Mouse (Mus musculus) thymus, adult 2 months (tissue): ENCODE data around the gene Smad3. TPM values are rescaled to one million over a fixed set of nuclear protein-coding genes. Genes with fewer than 3 reads are reported as not detected.

Experiments used
- DNase-seq: peaks from one replicate; pipeline ENCODE4 v3.0.0; 2021
- H3K27ac ChIP-seq: fragments of 200-500 bp; 2 replicates; pipeline ENCODE4 v1.5.1; 2012; ENCODE audit warnings: low read length, control low read depth; ENCODE audit not compliant: control insufficient read depth, insufficient read depth
- H3K27me3 ChIP-seq: fragments of 200-500 bp; 2 replicates; pipeline ENCODE4 v1.6.1; 2012; ENCODE audit warnings: mild to moderate bottlenecking, low read length, moderate library complexity, mixed read lengths; ENCODE audit not compliant: control insufficient read depth, insufficient read depth
- H3K36me3 ChIP-seq: fragments of 200-500 bp; 2 replicates; pipeline ENCODE4 v1.6.1; 2012; ENCODE audit warnings: mild to moderate bottlenecking, low read length, moderate library complexity; ENCODE audit not compliant: control insufficient read depth, insufficient read depth
- H3K4me1 ChIP-seq: fragments of 200-500 bp; replicated peaks from 2 replicates; pipeline ENCODE4 v1.6.1; 2012; ENCODE audit warnings: low read length; ENCODE audit not compliant: control insufficient read depth, insufficient read depth
- H3K4me3 ChIP-seq: fragments of 200-500 bp; 2 replicates; pipeline ENCODE4 v1.5.1; 2012; ENCODE audit warnings: mild to moderate bottlenecking, low read length, control low read depth, moderate library complexity; ENCODE audit not compliant: control insufficient read depth, insufficient read depth
- CTCF ChIP-seq: fragments of 200-500 bp; IDR thresholded peaks from 2 replicates; pipeline ENCODE4 v1.5.1; 2012; ENCODE audit warnings: mild to moderate bottlenecking, control low read depth, low read length, moderate library complexity, borderline replicate concordance; ENCODE audit not compliant: control insufficient read depth, poor library complexity, insufficient read depth; ENCODE audit errors: extremely low read depth
- POLR2A ChIP-seq: fragments of 200-500 bp; IDR thresholded peaks from 2 replicates; pipeline ENCODE4 v1.6.1; 2012; ENCODE audit warnings: mild to moderate bottlenecking, low read length, control low read depth, moderate library complexity; ENCODE audit not compliant: control insufficient read depth, poor library complexity, insufficient read depth; ENCODE audit errors: extremely low read depth
- WGBS: fragments of 180-500 bp; shearing (Covaris S2); methylation state at CpG from one replicate; pipeline ENCODE4 v1.1.7; 2018; 5-methylcytosine and 5-hydroxymethylcytosine counted together
- polyA plus RNA-seq: library from polyadenylated mRNA; depleted of rRNA; stranded (reverse); fragments of >200 nt; gene quantifications from 2 replicates; pipeline ENCODE4 v1.2.3, GENCODE M21; 2012

Gene Smad3
- polyA plus RNA-seq, 1 experiment = 63.4 TPM

DNA sequence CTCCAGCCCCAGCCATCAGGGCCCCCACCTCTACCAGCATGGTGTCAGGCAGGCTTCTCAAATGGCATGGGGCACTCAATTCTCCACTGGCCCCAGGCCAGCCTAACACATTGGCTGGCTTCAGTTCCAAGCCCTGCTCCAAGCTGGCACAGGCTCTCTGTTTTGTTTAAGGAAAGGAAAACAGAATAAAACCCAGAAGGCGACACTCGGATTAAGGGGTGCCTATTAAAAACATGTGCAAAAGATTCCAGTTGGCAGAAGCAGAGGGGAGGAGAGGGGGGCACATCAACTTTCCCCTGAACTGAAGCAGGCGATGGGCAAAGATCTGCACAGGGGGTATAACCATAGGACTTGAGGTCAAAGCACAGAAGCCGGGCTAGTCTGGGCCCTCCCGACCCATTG is 98.8 kb downstream of the Smad3 start:
- DNase-seq = no peak
- Histone ChIP-seq H3K4me3 (no peak overlapping the region), H3K27ac (no peak overlapping the region), H3K36me3 (peaks cover 3% of the 10 kb centered on the region; the same call in 1 of the 2 replicates), H3K4me1 (no peaks in the 10 kb centered on the region), H3K27me3 (no peaks in the 10 kb centered on the region)
- WGBS = 95% methylated on average over 5 of the region's 5 CpGs
- no peak for TF ChIP-seq POLR2A
- TF ChIP-seq CTCF = no peak

- Histone ChIP-seq H3K36me3 (peaks cover 3% of the 10 kb centered on the region; the same call in 1 of the 2 replicates), H3K4me3 (no peak overlapping the region), H3K27me3 (no peaks in the 10 kb centered on the region), H3K27ac (no peak overlapping the region), H3K4me1 (no peaks in the 10 kb centered on the region)
- TF ChIP-seq POLR2A = no peak
- no peak for TF ChIP-seq CTCF
- WGBS = 96% methylated on average over 9 of the region's 9 CpGs
- no peak for DNase-seq
Observed at GRCm38 (mm10) chr9:63658436-63658835, 99.4 kb downstream of the Smad3 start.

DNA sequence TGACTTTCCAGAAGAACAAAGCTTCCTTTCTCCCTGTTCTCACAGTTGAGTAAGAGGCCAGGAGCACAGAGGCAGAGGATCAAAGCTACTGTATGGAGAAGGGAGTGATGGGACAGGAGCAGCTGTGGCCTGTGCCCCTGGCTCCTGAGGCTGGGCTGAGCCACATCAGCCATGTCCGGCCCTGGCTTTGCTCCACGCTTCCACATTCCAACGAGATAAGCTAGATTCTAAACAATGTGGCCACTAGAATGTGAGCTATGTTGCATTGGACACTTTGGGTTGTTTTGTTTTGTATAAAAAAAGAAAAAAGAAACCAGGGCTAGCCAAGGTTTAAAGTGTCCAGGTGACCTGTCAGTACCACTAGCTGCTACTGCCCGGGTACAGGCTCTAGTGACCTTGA is 100.6 kb downstream of the Smad3 start:
- Histone ChIP-seq H3K4me3 (no peak overlapping the region), H3K27ac (no peak overlapping the region), H3K4me1 (no peaks in the 10 kb centered on the region), H3K27me3 (no peaks in the 10 kb centered on the region), H3K36me3 (peaks cover 9% of the 10 kb centered on the region; the same call in 1 of the 2 replicates)
- DNase-seq = no peak
- 96% methylated on average over 4 of the region's 4 CpGs for WGBS
- TF ChIP-seq CTCF = no peak
- TF ChIP-seq POLR2A = no peak

- Histone ChIP-seq H3K36me3 (peaks cover 15% of the 10 kb centered on the region), H3K4me1 (no peaks in the 10 kb centered on the region), H3K4me3 (no peak overlapping the region), H3K27me3 (no peaks in the 10 kb centered on the region), H3K27ac (no peak overlapping the region)
- 94% methylated on average over 1 of the region's 1 CpGs for WGBS
- TF ChIP-seq POLR2A = no peak
- TF ChIP-seq CTCF = no peak
- DNase-seq = no peak
Observed at GRCm38 (mm10) chr9:63655092-63655491, 102.7 kb downstream of the Smad3 start.

DNA sequence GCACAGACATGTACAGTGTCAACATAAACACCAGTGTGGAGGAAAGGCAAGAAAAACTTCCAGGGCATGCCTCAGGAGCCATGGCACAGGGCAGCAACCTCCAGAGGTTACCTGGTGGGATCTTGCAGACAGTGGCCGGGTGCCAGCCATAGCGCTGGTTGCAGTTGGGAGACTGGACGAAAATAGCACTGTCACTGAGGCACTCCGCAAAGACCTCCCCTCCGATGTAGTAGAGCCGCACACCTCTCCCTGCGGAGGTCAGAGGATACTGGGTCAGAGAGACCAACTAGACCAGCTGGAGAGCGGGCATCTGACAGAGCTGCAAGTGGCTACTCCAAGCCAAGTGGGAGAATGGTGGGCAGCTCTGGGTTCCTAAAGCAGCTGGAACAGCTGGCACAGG is 103.2 kb downstream of the Smad3 start:
- Histone ChIP-seq H3K27ac (no peak overlapping the region), H3K27me3 (no peaks in the 10 kb centered on the region), H3K36me3 (peaks cover 20% of the 10 kb centered on the region), H3K4me3 (no peak overlapping the region), H3K4me1 (no peaks in the 10 kb centered on the region)
- WGBS = 98% methylated on average over 8 of the region's 8 CpGs
- DNase-seq = no peak
- TF ChIP-seq CTCF (no peak), POLR2A (no peak)

DNA sequence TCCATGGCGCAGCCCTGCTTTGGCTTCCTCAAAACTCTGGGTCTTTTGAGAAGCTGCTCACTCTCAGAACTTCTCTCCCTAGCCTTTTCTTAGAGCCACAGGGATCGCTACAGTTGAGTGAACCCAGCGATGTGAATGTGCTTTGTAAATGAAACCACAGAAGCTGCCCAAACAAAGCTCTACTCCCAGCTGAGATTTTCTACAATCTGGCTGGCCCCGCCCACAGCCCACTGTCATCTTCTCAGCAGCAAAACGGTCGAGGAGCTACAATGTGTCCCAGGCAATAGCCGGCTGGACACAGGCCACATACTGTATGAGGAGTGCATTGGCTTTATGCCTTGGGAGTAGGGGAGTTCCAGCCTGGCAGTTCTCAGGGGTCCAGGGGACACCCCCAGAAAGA is 104.1 kb downstream of the Smad3 start:
- H3K4me1 ChIP-seq = no peaks in the 10 kb centered on the region
- H3K4me3 ChIP-seq = no peak overlapping the region
- 79% methylated on average over 7 of the region's 7 CpGs for WGBS
- H3K36me3 ChIP-seq = peaks cover 29% of the 10 kb centered on the region
- no peak for DNase-seq
- TF ChIP-seq POLR2A = no peak
- TF ChIP-seq CTCF = no peak
- no peak overlapping the region for H3K27ac ChIP-seq
- H3K27me3 ChIP-seq = no peaks in the 10 kb centered on the region

DNA sequence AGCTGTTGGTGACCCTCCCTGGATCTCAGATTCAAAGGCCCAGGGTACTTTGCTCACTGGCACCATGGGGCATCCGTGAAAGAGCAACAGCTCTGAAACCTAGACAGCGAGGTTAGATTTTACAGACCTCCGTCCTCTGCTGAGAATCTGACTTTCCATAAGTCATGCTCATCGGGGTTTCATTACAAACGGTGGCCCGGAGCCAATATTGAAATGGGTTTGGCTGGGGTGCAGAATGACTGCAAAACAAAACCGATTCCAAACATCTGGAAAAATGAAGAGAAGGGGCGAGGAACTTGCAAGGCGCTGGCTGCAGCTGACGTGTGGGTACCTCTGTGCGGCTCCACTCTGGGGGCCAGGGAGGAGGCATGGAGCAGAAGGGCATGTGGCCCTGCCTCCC is 106.2 kb downstream of the Smad3 start:
- Histone ChIP-seq H3K4me3 (no peak overlapping the region), H3K36me3 (peaks cover 34% of the 10 kb centered on the region), H3K27me3 (no peaks in the 10 kb centered on the region), H3K27ac (no peak overlapping the region), H3K4me1 (peaks cover 4% of the 10 kb centered on the region; the same call in 1 of the 2 replicates)
- TF ChIP-seq POLR2A (no peak), CTCF (no peak)
- 98% methylated on average over 11 of the region's 11 CpGs for WGBS
- no peak for DNase-seq
